Mouse (Mus musculus): ENCODE measurements at regions not wholly inside any gene's neighbourhood (a gene's known extent, or its start where the extent isn't known, plus 50 kb on each side); places are given as distances from the start of the nearest gene placed in this dataset.

- ATAC-seq (ENCODE audit: low read depth): no peak
- WGBS: 56% methylated on average over 6 of the region's 6 CpGs
- Histone ChIP-seq H3K4me2 (ENCODE audit: low read depth, low read length) (no peak overlapping the region), H3K4me1 (ENCODE audit: control insufficient read depth, insufficient read depth, low read length) (peaks cover 15% of the 10 kb centered on the region), H3K9ac (replicated peaks; ENCODE audit: low read depth, low read length) (no peak overlapping the region), H3K4me3 (ENCODE audit: low read depth, low read length) (no peak overlapping the region), H3K36me3 (ENCODE audit: control insufficient read depth, insufficient read depth, low read length) (no peaks in the 10 kb centered on the region), H3K27ac (ENCODE audit: low read depth, low read length) (no peak overlapping the region), H3K27me3 (ENCODE audit: control insufficient read depth, insufficient read depth, low read length) (peaks cover 4% of the 10 kb centered on the region; the same call in 1 of the 2 replicates), H3K9me3 (ENCODE audit: control insufficient read depth, low read length) (no peaks in the 10 kb centered on the region)
Observed at GRCm38 (mm10) chr19:53447754-53448153, 57.4 kb upstream of the Smndc1 start.

DNA sequence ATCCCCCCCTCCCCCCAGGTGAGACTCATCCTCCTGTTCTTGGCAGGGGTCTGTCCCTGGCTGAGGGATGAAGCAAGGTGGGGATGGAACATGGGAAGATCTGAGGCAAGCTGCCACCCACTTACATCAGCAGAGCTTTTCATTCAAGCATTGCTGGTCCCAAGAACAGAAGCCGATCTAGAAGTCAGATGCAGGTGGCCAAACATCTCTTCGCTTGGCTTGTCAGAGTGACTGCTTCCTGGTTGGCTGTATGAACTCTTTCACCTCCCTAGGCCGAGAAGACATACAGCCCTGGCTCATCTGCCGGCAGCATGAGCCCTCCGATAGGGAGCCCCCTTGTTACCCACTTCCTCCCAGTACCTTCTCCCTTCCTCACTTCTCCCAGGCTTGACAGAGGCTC, 55.8 kb upstream of the Smndc1 start:
- ATAC-seq (ENCODE audit: low read depth): no peak
- Histone ChIP-seq H3K4me3 (ENCODE audit: low read depth, low read length) (no peak overlapping the region), H3K9me3 (ENCODE audit: control insufficient read depth, low read length) (no peaks in the 10 kb centered on the region), H3K27ac (ENCODE audit: low read depth, low read length) (no peak overlapping the region), H3K9ac (replicated peaks; ENCODE audit: low read depth, low read length) (no peak overlapping the region), H3K27me3 (ENCODE audit: control insufficient read depth, insufficient read depth, low read length) (peaks cover 4% of the 10 kb centered on the region; the same call in 1 of the 2 replicates), H3K36me3 (ENCODE audit: control insufficient read depth, insufficient read depth, low read length) (no peaks in the 10 kb centered on the region), H3K4me2 (ENCODE audit: low read depth, low read length) (no peak overlapping the region), H3K4me1 (ENCODE audit: control insufficient read depth, insufficient read depth, low read length) (peaks cover 15% of the 10 kb centered on the region)
- WGBS: 65% methylated on average over 5 of the region's 5 CpGs

GRCm38 (mm10) chr19:53444646-53445045, 54.3 kb upstream of the Smndc1 start:
- Histone ChIP-seq H3K9me3 (ENCODE audit: control insufficient read depth, low read length) (no peaks in the 10 kb centered on the region), H3K4me2 (ENCODE audit: low read depth, low read length) (no peak overlapping the region), H3K9ac (replicated peaks; ENCODE audit: low read depth, low read length) (no peak overlapping the region), H3K27me3 (ENCODE audit: control insufficient read depth, insufficient read depth, low read length) (peaks cover 4% of the 10 kb centered on the region; the same call in 1 of the 2 replicates), H3K27ac (ENCODE audit: low read depth, low read length) (no peak overlapping the region), H3K36me3 (ENCODE audit: control insufficient read depth, insufficient read depth, low read length) (no peaks in the 10 kb centered on the region), H3K4me3 (ENCODE audit: low read depth, low read length) (no peak overlapping the region), H3K4me1 (ENCODE audit: control insufficient read depth, insufficient read depth, low read length) (peaks cover 18% of the 10 kb centered on the region)
- no peak for ATAC-seq (ENCODE audit: low read depth)
- 23% methylated on average over 5 of the region's 5 CpGs for WGBS

GRCm38 (mm10) chr19:53442756-53443654, 52.6 kb upstream of the Smndc1 start:
- ATAC-seq (ENCODE audit: low read depth): no peak
- no peak overlapping the region for H3K4me3 ChIP-seq (ENCODE audit: low read depth, low read length)
- no peaks in the 10 kb centered on the region for H3K9me3 ChIP-seq (ENCODE audit: control insufficient read depth, low read length)
- peaks cover 18% of the 10 kb centered on the region for H3K4me1 ChIP-seq (ENCODE audit: control insufficient read depth, insufficient read depth, low read length)
- H3K27ac ChIP-seq (ENCODE audit: low read depth, low read length): no peak overlapping the region
- H3K27me3 ChIP-seq (ENCODE audit: control insufficient read depth, insufficient read depth, low read length): peaks cover 4% of the 10 kb centered on the region; the same call in 1 of the 2 replicates
- no peak overlapping the region for H3K4me2 ChIP-seq (ENCODE audit: low read depth, low read length)
- WGBS: 64% methylated on average over 22 of the region's 22 CpGs
- no peaks in the 10 kb centered on the region for H3K36me3 ChIP-seq (ENCODE audit: control insufficient read depth, insufficient read depth, low read length)
- no peak overlapping the region for H3K9ac ChIP-seq (replicated peaks; ENCODE audit: low read depth, low read length)

DNA sequence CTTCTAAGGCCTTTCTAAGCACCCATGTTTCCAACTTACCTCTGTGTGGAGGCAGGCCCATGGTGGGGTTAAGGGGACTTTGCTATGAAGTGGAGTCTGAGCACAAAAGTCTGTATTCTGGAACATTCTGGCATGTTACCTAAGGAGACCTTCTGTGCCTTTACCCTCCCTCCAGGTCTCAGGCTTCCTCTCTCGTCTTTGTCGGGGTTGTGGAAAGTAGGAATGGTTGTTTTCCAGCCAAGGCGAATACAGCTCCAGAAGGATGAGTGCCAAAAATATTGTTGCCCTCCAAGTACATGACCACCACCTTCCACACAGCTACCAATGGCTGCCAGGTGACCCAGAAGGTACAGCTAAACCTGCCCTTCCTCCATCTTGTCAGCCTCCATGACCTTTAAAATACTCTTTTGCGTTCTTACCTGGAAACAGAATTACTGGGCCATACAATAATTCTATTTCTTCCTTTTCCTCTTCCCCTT, 51.8 kb upstream of the Smndc1 start:
- H3K4me3 ChIP-seq (ENCODE audit: low read depth, low read length): no peak overlapping the region
- H3K4me2 ChIP-seq (ENCODE audit: low read depth, low read length): no peak overlapping the region
- H3K9me3 ChIP-seq (ENCODE audit: control insufficient read depth, low read length): no peaks in the 10 kb centered on the region
- no peak overlapping the region for H3K27ac ChIP-seq (ENCODE audit: low read depth, low read length)
- 97% methylated on average over 4 of the region's 4 CpGs for WGBS
- peaks cover 18% of the 10 kb centered on the region for H3K4me1 ChIP-seq (ENCODE audit: control insufficient read depth, insufficient read depth, low read length)
- no peak for ATAC-seq (ENCODE audit: low read depth)
- no peak overlapping the region for H3K9ac ChIP-seq (replicated peaks; ENCODE audit: low read depth, low read length)
- H3K27me3 ChIP-seq (ENCODE audit: control insufficient read depth, insufficient read depth, low read length): peaks cover 4% of the 10 kb centered on the region; the same call in 1 of the 2 replicates
- no peaks in the 10 kb centered on the region for H3K36me3 ChIP-seq (ENCODE audit: control insufficient read depth, insufficient read depth, low read length)

GRCm38 (mm10) chr19:53441449-53442131, 51.2 kb upstream of the Smndc1 start:
- 84% methylated on average over 13 of the region's 13 CpGs for WGBS
- Histone ChIP-seq H3K9me3 (ENCODE audit: control insufficient read depth, low read length) (no peaks in the 10 kb centered on the region), H3K27ac (ENCODE audit: low read depth, low read length) (no peak overlapping the region), H3K9ac (replicated peaks; ENCODE audit: low read depth, low read length) (no peak overlapping the region), H3K36me3 (ENCODE audit: control insufficient read depth, insufficient read depth, low read length) (no peaks in the 10 kb centered on the region), H3K4me1 (ENCODE audit: control insufficient read depth, insufficient read depth, low read length) (peaks cover 18% of the 10 kb centered on the region), H3K4me2 (ENCODE audit: low read depth, low read length) (no peak overlapping the region), H3K4me3 (ENCODE audit: low read depth, low read length) (no peak overlapping the region), H3K27me3 (ENCODE audit: control insufficient read depth, insufficient read depth, low read length) (peaks cover 4% of the 10 kb centered on the region; the same call in 1 of the 2 replicates)
- no peak for ATAC-seq (ENCODE audit: low read depth)

- Histone ChIP-seq H3K4me2 (ENCODE audit: low read depth, low read length) (no peak overlapping the region), H3K36me3 (ENCODE audit: control insufficient read depth, insufficient read depth, low read length) (no peaks in the 10 kb centered on the region), H3K27me3 (ENCODE audit: control insufficient read depth, insufficient read depth, low read length) (peaks cover 2% of the 10 kb centered on the region; the same call in 1 of the 2 replicates), H3K9me3 (ENCODE audit: control insufficient read depth, low read length) (no peaks in the 10 kb centered on the region), H3K4me1 (ENCODE audit: control insufficient read depth, insufficient read depth, low read length) (peaks cover 18% of the 10 kb centered on the region), H3K4me3 (ENCODE audit: low read depth, low read length) (no peak overlapping the region), H3K9ac (replicated peaks; ENCODE audit: low read depth, low read length) (no peak overlapping the region), H3K27ac (ENCODE audit: low read depth, low read length) (no peak overlapping the region)
- WGBS: 37% methylated on average over 10 of the region's 10 CpGs
- ATAC-seq (ENCODE audit: low read depth): no peak
Observed at GRCm38 (mm10) chr19:53440327-53441055, 50.1 kb upstream of the Smndc1 start.

Measured in neural tube, embryonic 14.5 days (tissue).